ENCODE assay signal across 21 mouse cellular contexts in the genomic region with DNA sequence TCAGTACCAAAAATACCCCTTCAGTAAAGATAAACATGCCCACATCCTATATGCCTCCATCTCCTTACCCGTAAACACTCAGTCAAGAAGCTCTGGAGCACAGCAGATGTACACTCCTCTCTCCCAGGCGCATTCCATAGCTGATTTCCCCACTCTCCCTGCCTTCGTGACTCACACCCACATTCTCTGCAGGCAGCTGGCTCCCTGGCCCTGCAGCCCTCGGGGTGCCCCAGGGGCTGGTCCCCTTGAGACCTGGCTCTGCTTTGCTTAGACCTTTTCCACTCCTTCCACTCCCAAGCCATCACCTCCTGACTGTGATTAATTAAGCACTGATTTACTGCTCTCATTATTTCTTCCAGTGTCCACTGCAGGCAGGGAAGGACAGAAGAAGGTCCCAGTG. TPM values are rescaled to one million over a fixed set of nuclear protein-coding genes. Genes with fewer than 3 reads are reported as not detected.
DNase-seq lines count a peak whose midpoint lies in the region; ATAC-seq and TF ChIP-seq lines count a peak whose summit lies in the region.
"Had no signal": no experiment of that assay in that cellular context is flagged by ENCODE, and none has a peak within 500 bp of the region (broad histone marks: within the 10 kb centered on the region; RNA-seq: fewer than 3 reads in every experiment).

No protein-coding gene starts in this region.

- no peak overlapping the region for H3K9ac ChIP-seq in embryonic facial prominence, embryonic 15.5 days
- H3K9ac ChIP-seq in kidney, postnatal 0 days (ENCODE audit: low read depth, low read length): no peak overlapping the region
- no peak overlapping the region for H3K9ac ChIP-seq in intestine, postnatal 0 days (ENCODE audit: low read depth, low read length)
- H3K9ac ChIP-seq: heart, embryonic 13.5 days; liver, postnatal 0 days had no signal

- H3K4me1 ChIP-seq in embryonic facial prominence, embryonic 15.5 days: no peaks in the 10 kb centered on the region
- H3K4me1 ChIP-seq in embryonic facial prominence, embryonic 10.5 days: no peaks in the 10 kb centered on the region
- H3K4me1 ChIP-seq in kidney, postnatal 0 days (replicated peaks; ENCODE audit: insufficient read depth, low read length): no peaks in the 10 kb centered on the region
- H3K4me1 ChIP-seq in intestine, postnatal 0 days (replicated peaks; ENCODE audit: control insufficient read depth, insufficient read depth, low read length): no peaks in the 10 kb centered on the region
- H3K4me1 ChIP-seq: forebrain, embryonic 10.5 days had no signal

- no peak overlapping the region for H3K27ac ChIP-seq in embryonic facial prominence, embryonic 15.5 days (replicated peaks)
- H3K27ac ChIP-seq in embryonic facial prominence, embryonic 10.5 days (replicated peaks): no peak overlapping the region
- H3K27ac ChIP-seq in kidney, postnatal 0 days: no peak overlapping the region
- H3K27ac ChIP-seq in intestine, postnatal 0 days (ENCODE audit: low read depth, low read length): no peak overlapping the region
- H3K27ac ChIP-seq: forebrain, embryonic 10.5 days; heart, embryonic 13.5 days; hindbrain, postnatal 0 days had no signal

- H3K4me3 ChIP-seq in embryonic facial prominence, embryonic 15.5 days (replicated peaks): no peak overlapping the region
- H3K4me3 ChIP-seq in embryonic facial prominence, embryonic 10.5 days: no peak overlapping the region
- H3K4me3 ChIP-seq in kidney, postnatal 0 days (replicated peaks; ENCODE audit: low read depth, low read length): no peak overlapping the region
- H3K4me3 ChIP-seq in intestine, postnatal 0 days (ENCODE audit: low read depth, low read length): no peak overlapping the region
- H3K4me3 ChIP-seq: forebrain, embryonic 10.5 days; heart, embryonic 13.5 days; megakaryocyte, embryonic 14.5 days had no signal

- H3K4me2 ChIP-seq in embryonic facial prominence, embryonic 15.5 days (replicated peaks): no peak overlapping the region
- no peak overlapping the region for H3K4me2 ChIP-seq in kidney, postnatal 0 days (ENCODE audit: low read length)
- H3K4me2 ChIP-seq in intestine, postnatal 0 days (replicated peaks; ENCODE audit: low read depth): no peak overlapping the region
- H3K4me2 ChIP-seq: heart, embryonic 13.5 days had no signal

- no peaks in the 10 kb centered on the region for H3K36me3 ChIP-seq in embryonic facial prominence, embryonic 15.5 days
- H3K36me3 ChIP-seq in embryonic facial prominence, embryonic 10.5 days (replicated peaks): no peaks in the 10 kb centered on the region
- no peaks in the 10 kb centered on the region for H3K36me3 ChIP-seq in kidney, postnatal 0 days (ENCODE audit: insufficient read depth, low read length)
- no peaks in the 10 kb centered on the region for H3K36me3 ChIP-seq in intestine, postnatal 0 days (ENCODE audit: control insufficient read depth, insufficient read depth)
- H3K36me3 ChIP-seq: forebrain, embryonic 10.5 days; heart, embryonic 13.5 days had no signal

- TF ChIP-seq CTCF in kidney, postnatal 0 days (IDR thresholded peaks at IDR 0.05; ENCODE audit: low read depth): no peak
- no peak for TF ChIP-seq CTCF in intestine, postnatal 0 days (IDR thresholded peaks at IDR 0.05; ENCODE audit: low read depth)

- no peak for DNase-seq in embryonic facial prominence, embryonic 10.5 days (ENCODE audit: low spot score)
- peak; percentile 54 for DNase-seq in kidney, postnatal 0 days (ENCODE audit: low spot score)
- DNase-seq in kidney, adult 8-10 months: no peak
- peak; percentile 75 for DNase-seq in 3134 (ENCODE audit: extremely low read depth, insufficient read length, low spot score)
- DNase-seq in brain, adult 2 months (ENCODE audit: low read depth, low spot score): peak; percentile 82
- DNase-seq: adrenal gland, adult 8-10 months; B cell, adult 2 months; cerebellum, adult 18-20 months; gastrocnemius, postnatal 14 days; kidney, adult 9 months; liver; liver, postnatal 0 days; right cerebral cortex, adult 18-20 months; thymus, postnatal 36 days had no signal

- H3K27me3 ChIP-seq in embryonic facial prominence, embryonic 15.5 days: no peaks in the 10 kb centered on the region
- peaks cover 11% of the 10 kb centered on the region for H3K27me3 ChIP-seq in embryonic facial prominence, embryonic 10.5 days (replicated peaks; ENCODE audit: low read depth, poor library complexity, severe bottlenecking)
- H3K27me3 ChIP-seq in kidney, postnatal 0 days (ENCODE audit: insufficient read depth, low read length): no peaks in the 10 kb centered on the region
- no peaks in the 10 kb centered on the region for H3K27me3 ChIP-seq in intestine, postnatal 0 days (replicated peaks; ENCODE audit: control insufficient read depth, insufficient read depth, low read length)

- H3K9me3 ChIP-seq in embryonic facial prominence, embryonic 15.5 days (replicated peaks): no peaks in the 10 kb centered on the region
- H3K9me3 ChIP-seq in embryonic facial prominence, embryonic 10.5 days: 0 out of 2 replicates have a peak, but pooled peaks cover 3% of the 10 kb centered on the region
- H3K9me3 ChIP-seq in kidney, postnatal 0 days (replicated peaks; ENCODE audit: low read length): no peaks in the 10 kb centered on the region
- H3K9me3 ChIP-seq in intestine, postnatal 0 days (ENCODE audit: control insufficient read depth): no peaks in the 10 kb centered on the region
- H3K9me3 ChIP-seq: forebrain, embryonic 10.5 days had no signal

- 37% methylated on average over 4 of the region's 4 CpGs for whole genome bisulfite sequencing in embryonic facial prominence, embryonic 15.5 days
- WGBS in embryonic facial prominence, embryonic 10.5 days: 62% methylated on average over 4 of the region's 4 CpGs
- 18% methylated on average over 4 of the region's 4 CpGs for WGBS in kidney, postnatal 0 days
- 28% methylated on average over 4 of the region's 4 CpGs for WGBS in intestine, postnatal 0 days

- peak; percentile 71 for ATAC-seq in embryonic facial prominence, embryonic 15.5 days (ENCODE audit: insufficient number of reproducible peaks, low FRiP score, low TSS enrichment, low read depth)
- ATAC-seq in kidney, postnatal 0 days (replicated peaks; ENCODE audit: low FRiP score, low read depth): peak; percentile 36
- no peak for ATAC-seq in intestine, postnatal 0 days
- ATAC-seq: hindbrain, postnatal 0 days; liver, postnatal 0 days; midbrain, embryonic 16.5 days had no signal

RNA-seq across cellular contexts. Expression of gene Ankrd33b, which starts 7.7 kb away (rescaled TPM):
- 0.80 and 1.1 TPM in 2 replicates for polyA plus RNA-seq in embryonic facial prominence, embryonic 15.5 days (2015; fragmentation: Nextera tagmentation; extraction: Ambion mirVana)
- 0.29 and 0.67 TPM in 2 replicates for polyA plus RNA-seq in embryonic facial prominence, embryonic 10.5 days (2016; fragmentation: Nextera tagmentation; extraction: Ambion mirVana)
- 10.5 and 12.0 TPM in 2 replicates for polyA plus RNA-seq in kidney, postnatal 0 days (2015; fragmentation: Nextera tagmentation; extraction: Ambion mirVana)
- 0.25 and 0.29 TPM in 2 replicates for polyA plus RNA-seq in intestine, postnatal 0 days (2015; fragmentation: Nextera tagmentation; extraction: Ambion mirVana)

Comparison
In these comparisons a context has a peak if more than half of its experiments do, and no peak if none do; other contexts are left out.
1. DNase-seq: peak in kidney, postnatal 0 days (single experiment), 3134 (single experiment) and brain, adult 2 months (single experiment); none in embryonic facial prominence, embryonic 10.5 days (single experiment) and kidney, adult 8-10 months (0 of 2).